Mouse (Mus musculus): ENCODE measurements around the gene Vstm2l.

Vstm2l gene

DNA sequence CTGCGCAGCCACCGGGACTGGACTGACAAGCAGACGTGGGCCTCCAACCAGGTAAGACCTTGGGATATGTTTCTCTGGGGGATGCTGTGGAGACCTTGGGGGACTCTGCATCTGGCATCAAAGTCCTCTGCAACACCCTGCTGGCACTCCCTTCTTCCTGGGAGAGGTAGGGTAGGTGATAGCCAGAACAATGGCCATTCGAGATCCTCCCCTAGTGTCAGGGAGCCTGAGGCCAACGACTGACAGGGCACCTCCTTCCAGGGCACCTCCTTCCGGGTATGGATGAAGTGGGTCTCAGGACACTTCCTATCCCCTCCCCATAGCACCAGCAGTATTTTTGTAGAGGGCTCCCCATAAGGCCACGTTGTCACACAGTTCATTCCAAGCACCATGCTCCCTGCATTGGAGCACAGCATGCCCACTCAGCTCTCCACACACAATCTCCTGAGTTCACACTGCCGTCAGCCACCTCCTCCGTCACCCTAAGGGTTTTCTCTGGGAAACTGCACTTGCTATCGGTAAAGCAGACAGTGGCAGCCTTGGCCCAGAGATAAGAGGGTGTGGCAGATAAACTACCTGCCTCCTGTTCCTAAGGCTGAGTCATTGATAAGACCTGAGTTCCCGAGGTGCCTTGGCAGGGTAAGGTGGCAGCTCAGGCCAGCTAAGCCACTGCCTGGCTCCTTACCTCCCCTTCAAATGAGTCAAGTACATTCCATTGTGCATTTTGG is 21.2 kb downstream of the Vstm2l start:
- no peak for DNase-seq (ENCODE audit: low spot score)

DNA sequence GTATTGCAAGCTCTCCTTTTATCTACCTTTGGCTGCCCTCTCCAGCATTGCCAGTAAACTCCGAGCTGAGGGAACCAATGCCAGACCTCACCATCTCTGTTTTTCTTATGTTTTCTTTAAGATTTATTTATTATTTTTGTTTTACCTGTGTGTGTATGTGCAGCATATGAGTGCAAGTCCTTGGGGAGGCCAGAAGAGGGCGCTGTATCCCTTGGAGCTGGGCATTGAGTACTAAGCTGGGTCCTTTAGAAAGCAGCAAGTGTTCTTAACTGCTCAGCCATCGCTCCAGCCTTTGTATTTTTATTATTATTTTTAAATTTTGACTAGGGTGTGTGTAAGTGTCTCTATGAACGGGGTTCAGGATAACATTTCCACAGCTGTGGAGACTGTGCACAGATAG is 22.2 kb downstream of the Vstm2l start:
- DNase-seq (ENCODE audit: low spot score): no peak

DNA sequence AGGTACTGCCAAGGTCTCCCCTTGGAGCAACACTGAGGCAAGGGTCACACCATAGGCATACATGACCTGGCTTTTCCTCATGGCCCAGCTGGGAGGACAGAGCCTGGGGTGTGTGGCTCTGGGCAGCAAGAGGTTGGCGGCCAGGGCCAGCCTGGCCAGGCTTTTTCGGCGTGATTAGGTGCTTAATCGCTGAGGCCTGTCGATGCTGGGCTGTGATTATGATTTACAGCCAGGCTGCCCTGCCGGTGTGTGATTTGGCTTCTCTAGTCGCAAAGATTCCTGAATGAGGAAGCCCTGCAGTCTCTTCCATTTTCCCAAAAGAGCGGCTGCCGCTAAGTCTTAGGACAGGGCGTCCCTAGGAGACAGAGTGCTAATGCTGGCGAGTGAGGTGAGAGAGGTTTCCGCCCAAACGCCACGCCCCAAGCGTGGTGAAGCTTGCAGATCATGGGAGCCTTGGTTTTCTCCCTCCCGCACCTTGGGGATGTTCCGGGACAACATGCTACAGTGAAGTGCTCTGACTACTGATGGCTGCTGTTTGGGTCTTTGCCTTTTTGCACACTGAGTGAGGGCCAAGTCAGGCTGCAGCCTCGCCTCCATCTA is 26.2 kb downstream of the Vstm2l start:
- no peak for DNase-seq (ENCODE audit: low spot score)

DNA sequence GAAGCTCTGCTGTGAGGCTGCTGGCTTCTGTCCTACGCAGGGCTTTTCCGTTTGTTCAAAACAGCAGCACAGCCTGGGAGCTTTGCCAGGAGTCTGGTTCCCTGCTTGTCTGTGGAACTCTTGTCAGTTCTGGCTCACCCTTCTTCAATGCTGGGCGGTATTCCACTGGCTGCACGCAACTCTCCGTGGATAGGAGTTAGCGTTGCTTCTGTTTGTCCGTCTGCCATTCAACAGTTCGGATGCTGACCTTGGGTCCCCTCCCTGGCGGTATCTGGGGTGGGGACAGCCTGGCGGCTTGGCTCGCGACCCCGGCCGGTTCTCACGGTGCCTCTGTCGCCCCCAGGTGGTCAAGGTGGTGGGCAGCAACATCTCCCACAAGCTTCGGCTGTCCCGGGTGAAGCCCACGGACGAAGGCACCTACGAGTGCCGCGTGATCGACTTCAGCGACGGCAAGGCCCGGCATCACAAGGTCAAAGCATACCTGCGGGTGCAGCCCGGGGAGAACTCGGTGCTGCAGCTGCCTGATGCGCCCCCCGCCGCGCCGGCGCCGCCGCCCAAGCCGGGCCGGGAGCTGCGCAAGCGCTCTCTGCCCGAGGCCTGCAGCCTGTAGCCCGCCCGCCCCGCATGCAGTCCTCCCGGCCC is 29.2 kb downstream of the Vstm2l start:
- peak; percentile 69 for DNase-seq (ENCODE audit: low spot score)

DNA sequence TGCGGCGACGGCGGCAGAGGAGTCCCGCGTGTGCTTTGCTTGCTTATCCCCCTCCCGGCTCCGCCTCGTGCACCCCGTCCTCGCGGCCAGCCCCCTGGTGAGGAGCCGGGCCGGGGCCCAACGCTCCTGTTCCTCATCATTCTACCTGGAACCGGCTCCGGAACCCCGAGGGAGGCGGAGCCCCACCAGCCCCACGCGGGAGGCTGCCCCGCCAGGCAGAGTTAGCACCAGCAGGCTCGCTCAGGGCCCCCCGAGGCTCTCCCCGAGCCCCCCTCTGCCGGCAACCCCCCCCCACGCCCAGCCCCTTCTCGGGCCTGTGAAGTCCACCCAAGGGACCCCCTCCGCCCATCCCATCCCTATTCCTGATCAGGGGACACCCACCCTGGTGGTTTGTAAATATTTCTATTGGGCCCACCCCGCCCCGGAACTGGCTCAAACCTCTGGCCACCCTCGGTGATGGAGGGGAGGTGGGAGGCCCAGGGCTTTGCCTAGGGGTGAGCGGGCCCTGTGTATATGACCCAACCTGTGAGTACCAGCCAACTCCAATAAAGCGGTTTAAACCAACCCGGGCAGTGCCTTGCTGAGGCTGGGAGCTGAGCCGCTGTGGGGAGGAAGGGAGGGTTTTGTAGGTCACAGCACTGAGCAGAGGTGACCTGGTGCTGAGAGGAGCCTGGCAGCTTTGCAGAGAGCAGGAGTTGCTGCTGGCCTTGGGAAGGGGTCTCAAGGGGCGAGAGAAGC is 29.9 kb downstream of the Vstm2l start:
- no peak for DNase-seq (ENCODE audit: low spot score)

DNA sequence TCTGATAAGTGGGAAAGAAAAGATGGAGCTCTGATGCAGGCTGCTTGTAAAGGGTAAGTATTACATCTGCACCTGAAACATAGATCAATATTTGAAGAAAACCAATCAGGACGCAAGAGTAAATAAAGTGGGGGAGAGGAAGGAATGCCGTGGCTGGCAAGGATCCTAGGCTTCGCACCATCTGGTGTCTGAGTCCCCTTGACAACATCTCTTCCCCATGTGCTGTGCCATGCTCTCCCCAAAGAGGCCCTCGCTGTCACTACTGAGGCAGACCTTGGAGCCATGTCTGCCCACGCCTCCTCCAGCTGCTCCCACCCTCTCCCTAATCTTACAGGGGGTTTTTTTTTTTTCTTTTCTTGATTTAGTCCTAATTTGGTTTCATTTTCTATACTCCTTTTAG is 39.5 kb downstream of the Vstm2l start:
- DNase-seq (ENCODE audit: low spot score): no peak

DNA sequence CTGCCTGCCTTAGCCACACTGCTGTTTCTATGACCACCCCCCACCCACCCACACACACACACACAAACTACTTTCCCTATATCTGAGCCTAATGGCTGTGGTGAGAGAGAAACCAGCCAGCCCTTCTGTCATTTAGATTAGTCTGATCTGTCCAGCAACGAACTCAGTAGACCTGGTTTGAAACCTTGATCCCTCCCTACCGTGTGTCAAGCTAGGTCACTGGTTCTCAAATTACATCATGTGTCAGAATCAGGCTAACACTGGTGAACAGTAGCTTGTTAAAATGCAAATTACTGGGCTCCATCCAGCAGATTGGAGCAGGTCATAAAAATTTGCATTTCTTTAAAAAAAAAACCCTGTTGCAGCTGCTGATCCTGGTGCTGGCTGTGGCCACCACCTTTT is 43.3 kb downstream of the Vstm2l start:
- no peak for DNase-seq (ENCODE audit: low spot score)

DNA sequence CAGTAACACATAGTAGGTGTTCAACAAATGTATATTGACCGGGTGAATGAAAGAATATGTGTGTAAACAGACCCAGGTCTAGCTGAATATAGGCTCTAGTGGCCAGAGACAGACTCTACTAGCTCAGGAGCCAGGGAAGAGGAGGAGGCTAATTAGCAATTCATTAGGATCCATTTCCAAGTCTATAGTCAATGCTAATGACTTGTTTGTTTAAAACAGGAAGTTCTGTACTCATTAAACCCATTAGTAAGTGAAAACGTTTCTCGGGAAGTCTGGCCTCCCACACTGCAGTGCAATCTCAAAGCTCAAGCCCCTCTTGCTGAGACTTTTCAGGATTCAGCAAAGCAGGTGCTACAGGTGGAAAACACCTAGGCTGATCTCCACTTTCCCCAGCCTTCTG is 53.4 kb downstream of the Vstm2l start:
- DNase-seq (ENCODE audit: low spot score): no peak

DNA sequence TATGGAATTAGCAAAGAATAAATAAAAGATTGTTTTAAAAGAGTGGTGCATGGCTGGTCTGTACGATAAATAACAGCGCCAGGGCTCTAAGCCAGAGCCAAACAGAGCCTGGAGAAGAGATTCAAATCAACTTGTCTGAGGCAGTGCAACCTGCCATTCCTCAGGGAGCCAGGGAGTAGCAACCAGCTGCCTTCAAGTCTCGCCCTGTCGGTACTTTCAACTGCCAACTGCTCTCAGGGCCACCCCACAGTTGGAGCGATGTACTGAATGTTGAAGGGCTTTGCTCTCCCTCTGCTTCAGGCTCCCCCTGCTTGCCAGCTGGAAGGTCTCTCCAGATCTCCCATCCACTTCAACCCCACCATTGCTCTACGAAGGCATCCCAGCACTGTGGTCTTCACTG is 55.7 kb downstream of the Vstm2l start:
- DNase-seq (ENCODE audit: low spot score): no peak

DNA sequence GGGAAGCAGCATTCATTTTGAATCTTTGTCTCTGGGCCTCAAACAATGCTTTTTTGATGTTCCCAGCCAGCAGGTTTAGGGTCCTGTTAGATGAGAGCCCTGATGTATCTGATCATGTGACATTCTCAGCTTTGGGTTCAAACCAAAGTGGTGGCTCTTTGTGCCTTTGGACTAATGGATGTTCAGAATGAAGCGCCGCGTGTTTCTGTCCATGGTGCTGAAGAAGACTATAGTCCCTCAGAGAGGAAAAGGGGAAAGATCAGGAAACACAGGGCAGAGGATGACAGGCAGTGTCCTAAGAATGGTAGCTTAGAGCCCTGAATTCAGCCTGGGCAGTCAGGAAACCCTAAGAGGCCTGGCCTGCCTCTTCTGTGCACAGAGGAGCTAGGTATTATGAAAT is 56.2 kb downstream of the Vstm2l start:
- peak; percentile 80 for DNase-seq (ENCODE audit: low spot score)

DNA sequence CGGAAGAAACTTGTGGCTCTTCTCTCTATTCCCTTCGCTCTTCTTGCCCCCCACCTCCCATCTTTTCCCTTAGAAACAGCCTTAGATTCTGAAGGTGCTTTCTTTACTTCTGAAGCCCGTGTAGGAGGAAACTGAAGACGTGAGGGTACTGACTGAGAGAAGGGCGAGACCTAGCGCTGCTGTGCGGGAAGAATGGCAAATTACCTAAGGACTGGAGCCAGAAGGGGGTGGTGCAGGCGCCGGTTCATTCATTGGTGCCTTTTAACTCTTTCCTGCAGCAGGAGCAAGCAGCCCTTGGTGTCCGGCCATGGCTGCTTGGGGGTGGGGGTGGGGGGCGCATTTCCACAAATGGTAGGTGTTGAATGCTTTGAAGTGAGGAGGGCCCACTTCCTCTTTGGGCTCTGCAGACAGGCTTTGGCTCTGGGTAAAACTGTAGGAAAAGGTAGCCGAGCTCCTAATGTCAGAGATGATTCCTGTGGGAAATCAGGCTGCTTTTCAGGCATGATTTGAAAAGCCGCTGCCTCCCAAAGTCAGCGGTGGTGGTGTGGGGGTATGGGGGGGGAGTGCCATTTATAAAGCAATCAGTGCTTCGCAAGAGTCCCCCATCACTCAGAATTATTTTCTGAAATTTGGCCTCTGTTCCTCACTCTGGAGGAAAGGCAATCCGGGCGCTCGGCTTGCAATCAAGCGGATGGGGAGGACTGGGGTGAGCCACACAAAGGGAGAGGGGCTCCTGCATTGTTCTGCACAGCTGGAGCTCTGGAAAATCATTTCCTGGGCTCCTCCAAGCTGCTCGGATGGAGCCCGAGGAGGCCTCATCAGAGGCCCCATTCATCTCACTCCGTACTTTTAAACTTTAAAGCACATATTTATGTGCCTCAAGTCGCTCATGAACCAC is 60.4 kb downstream of the Vstm2l start:
- DNase-seq (ENCODE audit: low spot score): no peak

DNA sequence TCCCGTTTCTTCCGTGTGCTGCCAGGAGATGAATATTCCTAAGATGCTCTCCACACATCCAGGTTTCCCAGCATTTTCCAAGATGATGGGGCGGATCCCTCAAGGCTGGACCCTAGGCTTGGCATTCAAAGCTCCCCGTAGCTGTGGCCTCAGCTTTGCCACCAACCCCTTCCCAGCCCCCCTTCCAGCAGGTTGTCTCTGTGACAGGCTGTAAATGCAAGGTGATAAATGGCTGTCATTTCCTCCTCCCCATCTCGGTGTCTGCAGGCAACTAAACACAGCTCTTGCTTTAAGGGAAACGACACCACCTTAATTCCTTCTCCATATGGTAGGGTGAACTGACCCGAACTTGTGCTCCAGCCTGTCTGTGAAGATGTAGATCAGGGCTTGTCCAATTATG is 61.1 kb downstream of the Vstm2l start:
- no peak for DNase-seq (ENCODE audit: low spot score)

DNA sequence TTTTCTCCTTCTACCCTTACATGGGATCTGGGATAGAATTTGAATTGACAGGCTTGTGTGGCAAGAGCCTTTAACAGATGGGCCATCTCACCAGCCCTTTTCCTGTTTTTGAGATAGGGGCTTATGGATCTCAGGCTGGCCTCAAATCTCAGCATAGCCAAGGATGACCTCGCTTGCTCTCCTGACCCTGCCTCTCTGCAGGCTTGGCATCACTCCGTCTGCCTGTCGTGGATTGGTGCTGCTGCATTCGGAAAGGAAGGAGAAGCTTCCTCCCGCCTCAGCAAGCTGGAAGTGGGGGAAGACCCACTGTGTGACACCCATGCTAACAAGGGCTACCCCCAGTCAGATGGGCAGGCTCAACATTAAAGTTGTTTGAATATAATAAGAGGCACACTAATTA is 64.8 kb downstream of the Vstm2l start:
- no peak for DNase-seq (ENCODE audit: low spot score)

DNA sequence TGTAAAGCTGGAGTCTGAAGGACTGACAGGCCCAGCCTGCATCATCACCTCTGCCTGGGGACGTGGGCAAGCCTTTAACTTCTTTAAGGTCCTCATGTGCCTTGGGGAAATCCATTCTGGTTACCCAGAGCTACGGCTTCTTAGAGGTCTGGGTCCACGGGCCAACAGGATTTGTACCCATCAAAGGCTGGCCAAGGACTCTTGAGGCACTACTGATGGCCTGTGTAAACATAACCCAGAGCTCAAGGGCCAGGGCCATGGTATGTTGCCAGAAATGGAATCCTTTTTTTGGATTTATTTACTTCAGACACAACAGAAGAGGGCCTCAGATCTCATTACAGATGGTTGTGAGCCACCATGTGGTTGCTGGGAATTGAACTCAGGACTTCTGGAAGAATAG is 68.3 kb downstream of the Vstm2l start:
- DNase-seq (ENCODE audit: low spot score): no peak

DNA sequence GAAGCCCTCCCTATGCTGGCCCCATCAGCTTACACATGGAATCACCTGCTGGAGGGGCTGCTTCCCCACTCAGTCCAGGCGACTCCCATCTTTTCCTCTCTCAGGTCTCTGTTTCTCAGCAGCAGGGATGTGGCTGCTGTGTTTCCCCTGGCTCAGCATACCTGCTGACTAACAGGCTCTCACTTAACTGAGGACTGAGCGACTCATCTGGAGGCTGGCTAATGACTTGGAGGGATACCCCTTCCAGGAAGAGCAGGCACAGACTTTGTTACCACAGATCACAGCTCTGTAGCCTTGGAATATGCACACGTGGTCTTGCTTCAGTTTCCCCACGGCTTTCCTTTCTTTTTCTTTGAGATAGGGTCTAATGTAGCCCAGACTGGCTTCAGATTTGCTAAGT is 68.8 kb downstream of the Vstm2l start:
- no peak for DNase-seq (ENCODE audit: low spot score)

DNA sequence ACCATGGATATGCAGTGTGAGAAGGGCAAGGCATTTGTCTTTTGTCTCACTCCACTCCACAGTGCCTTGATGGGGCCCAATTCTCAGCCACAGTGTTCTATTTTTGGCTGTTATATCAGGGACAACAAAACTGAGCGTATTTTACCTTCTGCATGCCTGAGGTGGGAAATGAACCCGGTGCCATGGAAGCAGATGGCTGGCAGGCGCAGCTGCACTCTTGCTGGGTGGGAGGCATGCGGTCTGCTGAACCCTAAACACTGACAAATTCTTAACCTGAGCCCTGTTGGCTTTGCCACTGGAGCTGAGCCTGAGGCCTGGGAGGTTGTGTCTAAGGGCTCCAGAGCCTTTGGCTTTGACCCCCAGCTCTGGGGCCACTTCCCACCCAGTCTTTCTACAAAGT is 71.2 kb downstream of the Vstm2l start:
- no peak for DNase-seq (ENCODE audit: low spot score)

DNA sequence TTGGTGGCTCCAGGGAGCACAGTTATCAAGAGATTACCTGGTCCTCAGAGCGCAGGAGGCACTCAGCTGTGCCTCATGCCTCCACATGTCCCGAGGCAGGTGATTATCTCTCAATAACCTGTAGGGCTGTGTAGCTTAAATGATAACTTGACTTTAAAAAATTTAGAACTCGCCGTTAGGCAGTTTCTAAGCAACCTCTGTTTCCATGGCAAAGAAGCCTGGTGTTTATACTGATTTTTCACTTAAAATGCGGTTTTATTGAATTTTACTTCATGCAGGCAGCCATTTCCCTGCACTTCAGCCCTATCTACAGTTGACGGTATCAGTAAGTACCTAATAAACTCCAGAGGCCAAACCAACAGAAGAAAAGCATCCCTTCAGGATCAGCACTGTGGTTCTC is 71.8 kb downstream of the Vstm2l start:
- no peak for DNase-seq (ENCODE audit: low spot score)

DNA sequence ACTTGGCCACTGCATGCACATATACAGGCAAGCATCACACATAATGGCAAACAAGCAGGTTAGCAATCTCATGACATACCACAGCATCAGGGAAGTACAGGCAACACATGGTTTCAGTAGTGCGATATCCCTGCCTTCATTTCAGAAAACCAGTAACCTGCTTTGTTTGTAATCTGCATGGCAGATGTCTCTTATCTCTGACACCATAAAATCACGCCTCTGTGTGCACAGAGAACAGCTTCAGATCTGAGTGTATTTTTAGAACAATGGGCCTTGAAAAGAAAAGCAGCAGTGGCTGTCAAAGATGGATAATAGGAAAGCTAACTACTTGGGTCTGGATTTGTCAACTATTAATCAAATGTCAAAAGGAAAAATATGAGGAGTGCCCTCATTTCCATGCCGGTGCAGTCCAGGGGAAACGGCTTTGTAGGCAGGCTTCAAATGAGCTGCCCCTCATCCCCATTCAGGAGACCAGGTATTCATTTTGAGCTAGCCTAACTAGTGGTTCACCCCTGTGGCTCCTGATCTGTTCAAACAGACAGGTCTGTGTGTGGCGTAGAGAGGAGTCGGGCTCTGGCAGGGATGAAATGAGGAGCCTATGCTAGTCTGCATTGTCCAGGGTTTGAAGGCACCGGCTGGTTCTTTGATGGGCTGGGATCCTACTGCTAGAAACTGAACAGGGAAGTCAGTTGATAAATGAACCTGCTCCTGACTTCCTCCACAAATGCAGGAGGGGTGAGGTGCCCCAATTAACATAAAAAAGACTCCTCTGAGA is 74.2 kb downstream of the Vstm2l start:
- no peak for DNase-seq (ENCODE audit: low spot score)

DNA sequence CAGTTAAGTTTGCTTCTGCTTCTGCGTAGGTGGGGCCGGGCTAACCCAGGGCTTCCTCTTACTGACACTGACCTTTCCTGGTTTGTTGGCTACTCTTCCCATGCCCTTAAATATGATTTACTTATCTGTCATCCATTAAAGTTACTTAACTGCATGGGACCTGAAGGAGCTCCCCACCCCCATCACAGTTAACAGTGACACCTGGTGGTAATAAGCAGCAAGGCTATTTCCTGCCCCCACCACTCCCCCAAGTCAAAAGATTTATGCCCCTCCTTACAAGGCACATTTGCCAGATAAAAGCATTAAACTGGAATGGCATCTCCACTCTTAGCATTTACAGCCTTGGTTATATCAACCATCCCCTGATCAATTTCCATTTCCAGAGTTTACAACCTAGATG is 75.5 kb downstream of the Vstm2l start:
- DNase-seq (ENCODE audit: low spot score): peak; percentile 49

DNA sequence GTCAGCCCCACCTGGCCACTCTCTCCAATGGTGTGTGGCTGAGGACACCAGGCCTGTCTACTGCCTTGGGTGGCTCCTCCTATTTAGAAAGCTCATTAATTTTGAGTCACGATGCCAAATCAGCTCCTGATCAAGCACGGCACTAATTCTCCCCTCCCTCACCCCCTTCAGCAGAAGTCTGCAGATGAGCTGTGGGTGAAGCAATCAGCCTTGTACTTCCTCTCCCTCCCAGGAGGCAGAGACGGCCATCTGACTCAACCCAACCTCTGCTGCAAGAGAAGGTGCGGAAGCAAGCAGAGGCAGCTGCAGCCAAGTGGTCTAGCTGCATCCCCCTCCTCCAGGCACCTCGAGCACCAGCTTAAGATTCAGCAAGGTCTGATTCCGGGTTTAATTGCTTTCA is 76.6 kb downstream of the Vstm2l start:
- DNase-seq (ENCODE audit: low spot score): no peak

DNA sequence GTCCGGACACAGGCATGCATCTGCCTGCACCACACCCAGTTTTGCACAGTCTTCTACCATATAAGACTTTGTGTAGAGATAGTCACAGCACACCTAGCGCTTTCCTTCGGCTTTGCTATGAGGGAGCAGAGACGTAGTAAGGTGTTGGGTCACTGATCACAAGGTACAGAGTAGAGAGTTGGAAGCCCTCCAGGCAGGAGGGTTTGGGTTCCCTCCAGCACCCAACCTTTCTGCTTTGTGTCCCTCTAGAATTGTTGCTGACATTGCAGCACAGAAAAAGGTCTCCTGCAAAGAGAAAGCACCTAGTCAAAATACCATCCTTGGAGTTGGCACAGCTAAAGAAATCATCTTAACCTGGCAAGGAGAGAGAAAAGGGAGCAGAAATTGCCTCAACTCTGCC is 78.0 kb downstream of the Vstm2l start:
- no peak for DNase-seq (ENCODE audit: low spot score)

Data from adipocyte (in vitro differentiated cells).